Mouse (Mus musculus): Measurements from ENCODE around the gene Nhsl2. TPM values are rescaled to one million over a fixed set of nuclear protein-coding genes. Genes with fewer than 3 reads are reported as not detected.

Nhsl2 gene
- polyA plus RNA-seq, 1 experiment from 2014 or later: 4.5 TPM

DNA sequence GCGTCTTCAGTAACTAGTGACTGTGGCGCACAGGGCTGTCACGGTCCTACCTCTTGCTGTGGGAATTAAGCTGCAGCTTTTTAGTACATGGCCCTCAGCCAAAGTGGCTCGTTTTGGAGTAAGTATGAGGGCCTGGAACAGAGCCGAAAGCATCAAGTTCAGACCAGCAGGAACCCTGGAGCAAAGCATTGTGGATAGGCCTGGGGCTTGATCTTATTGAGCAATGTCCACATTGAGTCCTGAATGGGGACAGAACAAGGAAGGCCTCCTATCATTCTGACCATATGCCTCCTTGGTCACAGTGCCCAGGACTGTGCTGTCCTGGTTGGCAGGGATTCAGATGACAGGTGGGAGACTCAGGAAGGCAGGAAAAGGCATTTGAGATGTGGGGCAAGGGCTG is 211.1 kb downstream of the Nhsl2 start:
- Histone ChIP-seq H3K27ac (ENCODE audit: low read depth, low read length) (no peak overlapping the region), H3K4me2 (ENCODE audit: low read depth, low read length) (no peak overlapping the region), H3K4me1 (ENCODE audit: control insufficient read depth, insufficient read depth, low read length) (no peaks in the 10 kb centered on the region), H3K4me3 (ENCODE audit: low read depth, low read length) (no peak overlapping the region), H3K27me3 (ENCODE audit: control insufficient read depth, insufficient read depth, low read length) (no peaks in the 10 kb centered on the region; the same call in 1 of the 2 replicates), H3K9ac (replicated peaks; ENCODE audit: low read depth, low read length) (no peak overlapping the region), H3K36me3 (ENCODE audit: control insufficient read depth, insufficient read depth, low read length) (no peaks in the 10 kb centered on the region), H3K9me3 (ENCODE audit: control insufficient read depth, low read length) (no peaks in the 10 kb centered on the region)
- 66% methylated on average over 5 of the region's 5 CpGs for WGBS
- ATAC-seq (ENCODE audit: low read depth): peak; percentile 34; the same call in 1 of the 2 replicates

DNA sequence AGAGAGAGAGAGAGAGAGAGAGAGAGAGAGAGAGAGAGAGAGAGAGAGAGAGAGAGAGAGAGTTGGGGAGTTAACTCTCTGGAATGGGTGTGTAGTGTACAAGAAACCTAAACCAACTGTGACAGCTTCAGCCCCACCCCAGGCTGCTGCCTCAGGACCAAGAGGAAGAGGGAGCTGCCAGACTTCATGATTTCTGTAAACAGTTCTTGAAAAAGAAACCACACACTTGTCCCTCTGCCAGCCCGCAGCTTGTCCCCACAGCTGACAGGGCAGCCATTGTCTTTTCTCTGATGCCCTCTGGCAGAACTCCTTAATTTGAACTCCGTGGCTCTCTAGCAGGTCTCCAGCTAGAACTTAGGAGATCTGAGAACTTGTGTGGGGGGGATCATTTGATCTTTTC is 211.7 kb downstream of the Nhsl2 start:
- H3K27me3 ChIP-seq (ENCODE audit: control insufficient read depth, insufficient read depth, low read length): no peaks in the 10 kb centered on the region; the same call in 1 of the 2 replicates
- H3K4me2 ChIP-seq (ENCODE audit: low read depth, low read length): no peak overlapping the region
- H3K36me3 ChIP-seq (ENCODE audit: control insufficient read depth, insufficient read depth, low read length): no peaks in the 10 kb centered on the region
- no peak overlapping the region for H3K27ac ChIP-seq (ENCODE audit: low read depth, low read length)
- H3K9ac ChIP-seq (replicated peaks; ENCODE audit: low read depth, low read length): no peak overlapping the region
- ATAC-seq (ENCODE audit: low read depth): no peak
- H3K9me3 ChIP-seq (ENCODE audit: control insufficient read depth, low read length): no peaks in the 10 kb centered on the region
- H3K4me3 ChIP-seq (ENCODE audit: low read depth, low read length): no peak overlapping the region
- H3K4me1 ChIP-seq (ENCODE audit: control insufficient read depth, insufficient read depth, low read length): no peaks in the 10 kb centered on the region
- 37% methylated on average over 2 of the region's 2 CpGs for WGBS

DNA sequence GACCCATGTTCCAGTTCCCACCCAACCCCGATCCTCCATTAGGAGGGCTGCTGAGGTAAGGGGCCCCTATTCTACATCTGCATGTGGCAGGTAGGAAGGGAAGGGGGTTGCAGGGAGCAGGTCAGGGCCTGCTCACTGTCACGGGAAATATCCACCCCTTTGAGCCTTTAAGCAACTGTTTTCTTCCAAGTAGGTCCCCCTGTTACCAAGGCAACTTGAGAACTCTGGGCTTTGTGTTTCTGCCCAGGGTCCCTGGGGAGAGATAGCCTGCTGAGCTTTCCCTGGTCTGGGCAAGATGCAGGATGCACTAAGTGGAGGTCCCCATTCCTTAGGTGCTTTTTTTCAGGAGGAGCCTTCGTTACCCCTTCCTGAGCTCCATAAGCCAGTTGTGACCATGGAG is 214.9 kb downstream of the Nhsl2 start:
- H3K9ac ChIP-seq (replicated peaks; ENCODE audit: low read depth, low read length): no peak overlapping the region
- H3K4me3 ChIP-seq (ENCODE audit: low read depth, low read length): no peak overlapping the region
- no peak for ATAC-seq (ENCODE audit: low read depth)
- no peak overlapping the region for H3K27ac ChIP-seq (ENCODE audit: low read depth, low read length)
- H3K9me3 ChIP-seq (ENCODE audit: control insufficient read depth, low read length): no peaks in the 10 kb centered on the region
- WGBS: 54% methylated on average over 3 of the region's 3 CpGs
- H3K4me2 ChIP-seq (ENCODE audit: low read depth, low read length): no peak overlapping the region
- no peaks in the 10 kb centered on the region for H3K36me3 ChIP-seq (ENCODE audit: control insufficient read depth, insufficient read depth, low read length)
- no peaks in the 10 kb centered on the region; the same call in 1 of the 2 replicates for H3K27me3 ChIP-seq (ENCODE audit: control insufficient read depth, insufficient read depth, low read length)
- H3K4me1 ChIP-seq (ENCODE audit: control insufficient read depth, insufficient read depth, low read length): no peaks in the 10 kb centered on the region

DNA sequence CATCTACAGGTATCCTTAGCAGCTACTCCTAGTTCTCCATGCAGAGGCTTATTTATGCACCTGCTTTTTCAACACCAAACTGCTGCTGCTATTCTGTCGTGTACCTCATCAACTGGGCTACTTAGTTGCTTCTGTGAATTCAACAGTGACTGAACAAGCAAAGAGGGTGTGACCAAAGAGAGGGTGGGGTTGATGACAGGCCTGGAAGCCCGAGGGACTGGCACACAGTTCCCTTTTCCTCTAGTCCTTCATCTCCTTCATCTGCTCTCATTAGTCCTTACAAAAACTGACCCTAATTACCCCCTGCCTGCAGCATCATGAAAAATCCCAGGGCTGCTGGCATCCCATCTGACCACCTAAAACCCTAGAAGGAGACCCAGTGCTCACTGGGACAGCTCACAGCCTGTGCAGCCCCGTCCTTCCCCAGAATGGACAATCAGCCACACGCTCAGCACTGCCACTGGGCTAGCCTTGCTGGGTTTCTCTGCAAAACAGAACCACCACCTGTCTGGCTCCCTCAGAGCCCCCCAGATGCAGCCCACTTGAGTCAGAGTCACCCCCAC is 216.1 kb downstream of the Nhsl2 start:
- no peak overlapping the region for H3K9ac ChIP-seq (replicated peaks; ENCODE audit: low read depth, low read length)
- 45% methylated on average over 4 of the region's 4 CpGs for WGBS
- no peak overlapping the region for H3K27ac ChIP-seq (ENCODE audit: low read depth, low read length)
- no peak overlapping the region for H3K4me2 ChIP-seq (ENCODE audit: low read depth, low read length)
- no peak for ATAC-seq (ENCODE audit: low read depth)
- H3K27me3 ChIP-seq (ENCODE audit: control insufficient read depth, insufficient read depth, low read length): no peaks in the 10 kb centered on the region; the same call in 1 of the 2 replicates
- no peaks in the 10 kb centered on the region for H3K4me1 ChIP-seq (ENCODE audit: control insufficient read depth, insufficient read depth, low read length)
- H3K36me3 ChIP-seq (ENCODE audit: control insufficient read depth, insufficient read depth, low read length): no peaks in the 10 kb centered on the region
- no peaks in the 10 kb centered on the region for H3K9me3 ChIP-seq (ENCODE audit: control insufficient read depth, low read length)
- H3K4me3 ChIP-seq (ENCODE audit: low read depth, low read length): no peak overlapping the region

DNA sequence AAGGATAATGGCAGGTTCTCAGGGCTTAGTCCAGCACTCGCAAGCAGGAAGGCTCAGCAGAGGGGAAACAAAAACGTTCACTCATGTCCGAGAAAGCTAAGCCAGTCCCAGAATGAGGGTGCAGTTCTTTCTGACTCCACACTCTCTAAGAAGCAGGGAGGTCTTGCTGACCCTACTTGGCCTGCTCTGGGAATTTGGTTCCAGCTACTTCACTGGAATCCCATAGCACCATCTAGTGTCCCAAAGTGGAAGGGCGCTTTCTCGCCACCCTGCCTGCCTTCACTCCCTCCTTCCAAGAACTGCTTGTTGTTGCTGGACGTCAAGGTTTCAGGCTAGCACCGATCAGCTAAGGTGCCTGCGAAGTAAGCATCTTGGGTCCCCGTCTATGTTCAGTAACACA is 216.9 kb downstream of the Nhsl2 start:
- H3K9me3 ChIP-seq (ENCODE audit: control insufficient read depth, low read length): no peaks in the 10 kb centered on the region
- H3K9ac ChIP-seq (replicated peaks; ENCODE audit: low read depth, low read length): no peak overlapping the region
- H3K4me3 ChIP-seq (ENCODE audit: low read depth, low read length): no peak overlapping the region
- 20% methylated on average over 9 of the region's 9 CpGs for WGBS
- no peaks in the 10 kb centered on the region; the same call in 1 of the 2 replicates for H3K27me3 ChIP-seq (ENCODE audit: control insufficient read depth, insufficient read depth, low read length)
- 0 out of 2 replicates have a peak, but pooled peaks have one; percentile 8 for ATAC-seq (ENCODE audit: low read depth)
- H3K27ac ChIP-seq (ENCODE audit: low read depth, low read length): no peak overlapping the region
- no peak overlapping the region for H3K4me2 ChIP-seq (ENCODE audit: low read depth, low read length)
- H3K36me3 ChIP-seq (ENCODE audit: control insufficient read depth, insufficient read depth, low read length): no peaks in the 10 kb centered on the region
- no peaks in the 10 kb centered on the region for H3K4me1 ChIP-seq (ENCODE audit: control insufficient read depth, insufficient read depth, low read length)

DNA sequence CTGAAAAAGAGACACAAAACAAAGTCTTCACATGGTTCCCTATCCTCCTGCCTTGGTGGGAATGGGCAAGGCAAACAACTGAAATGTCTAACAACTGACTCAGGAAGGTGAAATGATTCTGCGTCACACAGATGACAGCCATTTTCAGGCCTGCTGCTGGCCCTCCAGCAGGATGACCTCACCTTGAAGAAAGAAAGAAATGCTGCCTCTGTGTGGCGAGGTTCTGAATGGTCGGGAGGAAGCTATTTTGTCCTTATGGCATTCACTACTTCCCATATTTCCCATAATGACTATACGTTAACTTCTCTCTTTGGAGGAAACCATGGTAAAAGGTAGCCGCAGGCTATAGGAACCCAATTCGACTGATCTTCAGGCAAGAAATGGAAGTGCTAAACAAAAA is 217.9 kb downstream of the Nhsl2 start:
- WGBS: 71% methylated on average over 6 of the region's 6 CpGs
- H3K36me3 ChIP-seq (ENCODE audit: control insufficient read depth, insufficient read depth, low read length): no peaks in the 10 kb centered on the region
- no peak overlapping the region for H3K9ac ChIP-seq (replicated peaks; ENCODE audit: low read depth, low read length)
- no peaks in the 10 kb centered on the region for H3K4me1 ChIP-seq (ENCODE audit: control insufficient read depth, insufficient read depth, low read length)
- no peak overlapping the region for H3K4me3 ChIP-seq (ENCODE audit: low read depth, low read length)
- no peak overlapping the region for H3K27ac ChIP-seq (ENCODE audit: low read depth, low read length)
- no peak for ATAC-seq (ENCODE audit: low read depth)
- no peak overlapping the region for H3K4me2 ChIP-seq (ENCODE audit: low read depth, low read length)
- H3K9me3 ChIP-seq (ENCODE audit: control insufficient read depth, low read length): no peaks in the 10 kb centered on the region
- H3K27me3 ChIP-seq (ENCODE audit: control insufficient read depth, insufficient read depth, low read length): no peaks in the 10 kb centered on the region; the same call in 1 of the 2 replicates

DNA sequence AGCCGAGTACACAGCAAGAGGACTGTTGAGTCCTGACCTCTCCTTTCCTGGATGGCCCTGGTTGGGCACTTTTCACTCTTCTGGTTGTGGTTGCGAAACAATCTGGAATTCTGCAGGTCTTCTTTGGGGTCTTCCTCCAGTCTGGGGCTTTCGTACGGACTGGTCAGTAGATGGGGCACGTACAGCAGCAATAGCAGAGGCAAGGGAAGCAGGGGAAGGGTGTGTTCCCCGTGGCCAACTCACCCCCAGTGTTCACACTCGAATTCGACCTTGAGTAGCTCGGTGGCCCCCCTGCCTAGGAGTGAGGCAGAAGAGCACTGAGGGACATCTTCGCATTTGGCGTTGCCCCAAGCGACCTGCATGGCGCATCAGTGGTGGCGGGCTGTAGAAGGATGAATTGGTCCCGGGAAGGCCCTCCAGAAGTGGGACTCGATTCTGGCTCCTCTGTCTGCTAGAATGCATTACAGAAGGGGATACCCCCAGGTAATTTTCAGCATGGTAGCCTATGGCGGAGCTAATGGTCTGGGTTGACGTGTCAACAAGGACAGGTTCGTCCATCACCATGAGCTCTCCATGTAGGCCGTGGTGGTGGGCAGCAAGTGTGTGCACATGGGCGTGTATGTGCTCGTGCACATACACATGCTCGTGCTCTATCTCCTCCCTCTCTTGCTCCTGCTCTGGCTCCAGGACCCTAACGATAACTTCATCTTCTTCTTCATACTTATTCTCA is 219.8 kb downstream of the Nhsl2 start:
- Histone ChIP-seq H3K4me2 (ENCODE audit: low read depth, low read length) (0 out of 2 replicates have a peak overlapping the region, but pooled peaks have one; percentile 2), H3K9ac (replicated peaks; ENCODE audit: low read depth, low read length) (no peak overlapping the region), H3K36me3 (ENCODE audit: control insufficient read depth, insufficient read depth, low read length) (no peaks in the 10 kb centered on the region), H3K27ac (ENCODE audit: low read depth, low read length) (no peak overlapping the region), H3K27me3 (ENCODE audit: control insufficient read depth, insufficient read depth, low read length) (no peaks in the 10 kb centered on the region), H3K4me1 (ENCODE audit: control insufficient read depth, insufficient read depth, low read length) (no peaks in the 10 kb centered on the region), H3K4me3 (ENCODE audit: low read depth, low read length) (no peak overlapping the region), H3K9me3 (ENCODE audit: control insufficient read depth, low read length) (no peaks in the 10 kb centered on the region)
- WGBS: 92% methylated on average over 24 of the region's 24 CpGs
- ATAC-seq (ENCODE audit: low read depth): no peak

DNA sequence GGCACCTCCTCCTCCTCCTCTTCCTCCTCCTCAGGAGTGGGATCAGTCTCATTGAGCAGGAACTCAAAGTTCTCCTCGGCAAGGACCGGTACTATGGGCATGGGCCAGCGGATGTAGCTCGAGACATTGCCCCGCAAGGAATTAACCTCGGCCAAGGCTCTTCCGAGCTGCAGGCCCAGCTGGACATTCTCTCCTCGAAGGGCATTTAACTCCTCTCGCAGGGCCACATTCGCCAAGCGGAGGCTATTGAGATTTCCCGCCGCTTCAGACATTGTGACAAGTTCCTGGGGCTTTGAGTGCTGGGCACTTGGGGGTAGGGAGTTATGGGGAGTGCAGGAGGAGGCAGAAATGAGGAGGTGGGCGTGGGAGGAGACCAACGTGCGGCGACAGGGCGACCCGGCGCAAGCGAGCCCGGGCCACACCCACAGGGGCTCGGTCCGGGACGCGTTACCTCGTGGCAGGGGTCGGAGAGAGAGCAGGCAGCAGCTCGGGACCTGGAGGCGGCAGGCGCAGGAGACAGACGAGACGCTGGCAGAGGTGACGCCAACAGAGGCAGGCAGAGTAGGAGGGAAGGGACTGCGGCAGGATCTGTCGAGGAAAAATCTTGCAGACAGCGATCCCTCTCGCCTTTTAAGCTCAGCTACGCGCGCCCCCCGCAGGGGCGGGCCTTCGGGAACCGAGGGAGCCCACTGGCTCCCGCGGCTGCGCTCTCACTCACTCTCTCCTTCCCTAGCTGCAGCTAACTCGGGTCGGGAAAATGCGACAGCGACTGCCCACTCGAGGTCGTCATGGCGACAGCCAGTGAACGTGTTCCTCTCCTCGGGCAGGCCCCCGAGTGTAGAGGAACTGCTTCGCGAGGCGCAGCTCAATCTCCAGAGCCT is 221.6 kb downstream of the Nhsl2 start, which contains the start of gene Rtl5:
TSS of gene Rtl5 (minus strand) at position 714 of the 881 bp plus-strand sequence.
- H3K36me3 ChIP-seq (ENCODE audit: control insufficient read depth, insufficient read depth, low read length): no peaks in the 10 kb centered on the region
- peak within 1 kb of the TSS; percentile 55 for H3K4me2 ChIP-seq (ENCODE audit: low read depth, low read length)
- peak; percentile 93 for ATAC-seq (ENCODE audit: low read depth)
- H3K4me3 ChIP-seq (ENCODE audit: low read depth, low read length): peak within 1 kb of the TSS; percentile 36
- no peaks in the 10 kb centered on the region for H3K4me1 ChIP-seq (ENCODE audit: control insufficient read depth, insufficient read depth, low read length)
- H3K27me3 ChIP-seq (ENCODE audit: control insufficient read depth, insufficient read depth, low read length): no peaks in the 10 kb centered on the region
- WGBS: 22% methylated on average over 56 of the region's 61 CpGs
- peak within 1 kb of the TSS; percentile 47 for H3K9ac ChIP-seq (replicated peaks; ENCODE audit: low read depth, low read length)
- no peaks in the 10 kb centered on the region for H3K9me3 ChIP-seq (ENCODE audit: control insufficient read depth, low read length)
- H3K27ac ChIP-seq (ENCODE audit: low read depth, low read length): peak within 1 kb of the TSS; percentile 58

Data from neural tube, embryonic 14.5 days (tissue).